Mouse (Mus musculus) forebrain, embryonic 10.5 days (tissue): ENCODE data around the gene Coro2a. TPM values are rescaled to one million over a fixed set of nuclear protein-coding genes. Genes with fewer than 3 reads are reported as not detected.

ENCODE experiments used
- DNase-seq: peaks from one replicate; pipeline ENCODE4 v3.0.0-alpha.2; 2017; ENCODE audit warnings: low spot score; ENCODE audit errors: extremely low spot score
- H3K27ac ChIP-seq: fragments of 300-500 bp; sonication (generic); 2 replicates; pipeline ENCODE4 v1.5.1; 2016; ENCODE audit warnings: mild to moderate bottlenecking
- H3K27me3 ChIP-seq: fragments of 300-500 bp; sonication (generic); 2 replicates; pipeline ENCODE4 v1.6.1; 2016; ENCODE audit warnings: mild to moderate bottlenecking; ENCODE audit not compliant: poor library complexity, severe bottlenecking
- H3K36me3 ChIP-seq: fragments of 300-500 bp; sonication (generic); replicated peaks from 2 replicates; pipeline ENCODE4 v1.6.1; 2016; ENCODE audit warnings: mild to moderate bottlenecking, moderate library complexity
- H3K4me1 ChIP-seq: fragments of 300-500 bp; sonication (generic); 2 replicates; pipeline ENCODE4 v1.6.1; 2016
- H3K4me3 ChIP-seq: fragments of 300-500 bp; sonication (generic); 2 replicates; pipeline ENCODE4 v1.5.1; 2016; ENCODE audit warnings: mild to moderate bottlenecking, moderate library complexity
- H3K9me3 ChIP-seq: fragments of 300-500 bp; sonication (generic); 2 replicates; pipeline ENCODE4 v1.6.1; 2016; ENCODE audit warnings: mild to moderate bottlenecking, moderate library complexity
- WGBS: fragments of 180-500 bp; shearing (Covaris S2); methylation state at CpG from one replicate; pipeline ENCODE4 v1.1.7; 2016; 5-methylcytosine and 5-hydroxymethylcytosine counted together
- polyA plus RNA-seq: library from polyadenylated mRNA; unstranded; fragments of >200 nt; fragmentation: Nextera tagmentation; extraction: Ambion mirVana; gene quantifications from 2 replicates; pipeline ENCODE4 v1.2.1, GENCODE M21; 2016

The Coro2a gene
- polyA plus RNA-seq, 1 experiment from 2014 or later = 2.8 TPM

- WGBS = 91% methylated on average over 13 of the region's 13 CpGs
- no peak overlapping the region for H3K4me3 ChIP-seq
- no peaks in the 10 kb centered on the region for H3K36me3 ChIP-seq
- peaks cover 7% of the 10 kb centered on the region; the same call in 1 of the 2 replicates for H3K4me1 ChIP-seq
- no peak overlapping the region for H3K27ac ChIP-seq
- peaks cover 19% of the 10 kb centered on the region for H3K27me3 ChIP-seq
- DNase-seq = no peak
- H3K9me3 ChIP-seq = no peaks in the 10 kb centered on the region
Measured at GRCm38 (mm10) chr4:46543366-46544050, 58.5 kb downstream of the Coro2a start.

- Histone ChIP-seq H3K36me3 (no peaks in the 10 kb centered on the region), H3K9me3 (no peaks in the 10 kb centered on the region), H3K4me1 (peaks cover 5% of the 10 kb centered on the region; the same call in 1 of the 2 replicates), H3K27ac (0 out of 2 replicates have a peak overlapping the region, but pooled peaks have one; percentile 30), H3K4me3 (no peak overlapping the region), H3K27me3 (peaks cover 37% of the 10 kb centered on the region)
- 35% methylated on average over 8 of the region's 9 CpGs for WGBS
- DNase-seq = no peak
Measured at GRCm38 (mm10) chr4:46541707-46542106, 60.3 kb downstream of the Coro2a start.

- 80% methylated on average over 9 of the region's 9 CpGs for WGBS
- peaks cover 26% of the 10 kb centered on the region for H3K4me1 ChIP-seq
- peaks cover 62% of the 10 kb centered on the region for H3K27me3 ChIP-seq
- no peak overlapping the region for H3K27ac ChIP-seq
- no peak overlapping the region for H3K4me3 ChIP-seq
- no peak for DNase-seq
- H3K36me3 ChIP-seq = no peaks in the 10 kb centered on the region
- H3K9me3 ChIP-seq = no peaks in the 10 kb centered on the region
Measured at GRCm38 (mm10) chr4:46539167-46539566, 62.8 kb downstream of the Coro2a start.

- H3K9me3 ChIP-seq = no peaks in the 10 kb centered on the region
- H3K27me3 ChIP-seq = peaks cover 90% of the 10 kb centered on the region
- DNase-seq = peak; percentile 38
- H3K4me1 ChIP-seq = peaks cover 25% of the 10 kb centered on the region
- H3K36me3 ChIP-seq = no peaks in the 10 kb centered on the region
- WGBS = 1% methylated on average over 44 of the region's 46 CpGs
- H3K27ac ChIP-seq = 0 out of 2 replicates have a peak within 1 kb of the TSS, but pooled peaks have one; percentile 31
- peak within 1 kb of the TSS; percentile 55 for H3K4me3 ChIP-seq
Measured at GRCm38 (mm10) chr4:46535840-46536361, 66.1 kb downstream of the Coro2a start, which contains the start of gene Trim14. Gene Trim14, minus strand, starts transcription at chr4:46536141.

GRCm38 (mm10) chr4:46535094-46535830 lies 66.7 kb downstream of the Coro2a start:
- peak overlapping the region; percentile 55 for H3K4me3 ChIP-seq
- H3K27ac ChIP-seq = 0 out of 2 replicates have a peak overlapping the region, but pooled peaks have one; percentile 31
- peaks cover 25% of the 10 kb centered on the region for H3K4me1 ChIP-seq
- no peaks in the 10 kb centered on the region for H3K36me3 ChIP-seq
- H3K27me3 ChIP-seq = peaks cover 90% of the 10 kb centered on the region
- no peak for DNase-seq
- WGBS = 6% methylated on average over 16 of the region's 16 CpGs
- no peaks in the 10 kb centered on the region for H3K9me3 ChIP-seq

GRCm38 (mm10) chr4:46533934-46534720 lies 67.9 kb downstream of the Coro2a start:
- Histone ChIP-seq H3K4me3 (peak overlapping the region; percentile 38), H3K27ac (no peak overlapping the region), H3K27me3 (peaks cover 94% of the 10 kb centered on the region), H3K36me3 (no peaks in the 10 kb centered on the region), H3K4me1 (peaks cover 25% of the 10 kb centered on the region), H3K9me3 (no peaks in the 10 kb centered on the region)
- WGBS = 12% methylated on average over 29 of the region's 29 CpGs
- no peak for DNase-seq

- 64% methylated on average over 7 of the region's 7 CpGs for WGBS
- H3K9me3 ChIP-seq = no peaks in the 10 kb centered on the region
- DNase-seq = no peak
- H3K4me3 ChIP-seq = no peak overlapping the region
- H3K27me3 ChIP-seq = peaks cover 92% of the 10 kb centered on the region
- peaks cover 25% of the 10 kb centered on the region for H3K4me1 ChIP-seq
- no peak overlapping the region for H3K27ac ChIP-seq
- H3K36me3 ChIP-seq = no peaks in the 10 kb centered on the region
Measured at GRCm38 (mm10) chr4:46532926-46533325, 69.1 kb downstream of the Coro2a start.

GRCm38 (mm10) chr4:46532511-46532910 lies 69.5 kb downstream of the Coro2a start:
- no peak overlapping the region for H3K27ac ChIP-seq
- H3K9me3 ChIP-seq = no peaks in the 10 kb centered on the region
- 77% methylated on average over 2 of the region's 2 CpGs for WGBS
- peaks cover 90% of the 10 kb centered on the region for H3K27me3 ChIP-seq
- H3K4me1 ChIP-seq = peaks cover 29% of the 10 kb centered on the region
- no peak overlapping the region for H3K4me3 ChIP-seq
- DNase-seq = no peak
- H3K36me3 ChIP-seq = no peaks in the 10 kb centered on the region

GRCm38 (mm10) chr4:46529722-46530121 lies 72.3 kb downstream of the Coro2a start:
- Histone ChIP-seq H3K4me1 (peaks cover 18% of the 10 kb centered on the region), H3K4me3 (no peak overlapping the region), H3K9me3 (no peaks in the 10 kb centered on the region), H3K27ac (no peak overlapping the region), H3K27me3 (peaks cover 72% of the 10 kb centered on the region), H3K36me3 (no peaks in the 10 kb centered on the region)
- DNase-seq = no peak
- WGBS = 55% methylated on average over 7 of the region's 7 CpGs

GRCm38 (mm10) chr4:46527558-46527926 lies 74.5 kb downstream of the Coro2a start:
- Histone ChIP-seq H3K36me3 (no peaks in the 10 kb centered on the region), H3K27ac (peak overlapping the region; percentile 72), H3K9me3 (no peaks in the 10 kb centered on the region), H3K4me1 (peaks cover 10% of the 10 kb centered on the region), H3K4me3 (peak overlapping the region; percentile 44), H3K27me3 (peaks cover 51% of the 10 kb centered on the region)
- WGBS = 3% methylated on average over 7 of the region's 7 CpGs
- no peak for DNase-seq

GRCm38 (mm10) chr4:46526798-46527557 lies 75.0 kb downstream of the Coro2a start:
- peak overlapping the region; percentile 72 for H3K27ac ChIP-seq
- peaks cover 45% of the 10 kb centered on the region for H3K27me3 ChIP-seq
- H3K4me1 ChIP-seq = peaks cover 10% of the 10 kb centered on the region
- peak overlapping the region; percentile 44 for H3K4me3 ChIP-seq
- DNase-seq = no peak
- H3K9me3 ChIP-seq = no peaks in the 10 kb centered on the region
- 29% methylated on average over 17 of the region's 17 CpGs for WGBS
- no peaks in the 10 kb centered on the region for H3K36me3 ChIP-seq

- WGBS = 88% methylated on average over 3 of the region's 3 CpGs
- no peak overlapping the region for H3K27ac ChIP-seq
- DNase-seq = no peak
- peaks cover 10% of the 10 kb centered on the region for H3K4me1 ChIP-seq
- H3K4me3 ChIP-seq = no peak overlapping the region
- no peaks in the 10 kb centered on the region for H3K36me3 ChIP-seq
- H3K27me3 ChIP-seq = peaks cover 42% of the 10 kb centered on the region
- H3K9me3 ChIP-seq = no peaks in the 10 kb centered on the region
Measured at GRCm38 (mm10) chr4:46526226-46526625, 75.8 kb downstream of the Coro2a start.
